Mouse (Mus musculus) neural tube, embryonic 13.5 days (tissue): Measurements from ENCODE around the gene Hlcs. TPM values are rescaled to one million over a fixed set of nuclear protein-coding genes. Genes with fewer than 3 reads are reported as not detected.
A peak's percentile ranks its signal among the peaks of the same experiment; 100 is the strongest.

Experiments used
- ATAC-seq: fragments of 200-750 bp; cut with Nextera tagmentation; 2 replicates; pipeline ENCODE4 v1.8.0; 2017; ENCODE audit warnings: low read depth, mild to moderate bottlenecking, moderate TSS enrichment, moderate library complexity
- H3K27ac ChIP-seq: fragments of 300-500 bp; sonication (generic); replicated peaks from 2 replicates; pipeline ENCODE4 v1.5.1; 2015; ENCODE audit warnings: moderate library complexity, mild to moderate bottlenecking, inconsistent platforms
- H3K27me3 ChIP-seq: fragments of 300-500 bp; sonication (generic); 2 replicates; pipeline ENCODE4 v1.6.1; 2015; ENCODE audit warnings: mild to moderate bottlenecking, inconsistent platforms
- H3K36me3 ChIP-seq: fragments of 300-500 bp; sonication (generic); 2 replicates; pipeline ENCODE4 v1.6.1; 2015; ENCODE audit warnings: mild to moderate bottlenecking, inconsistent platforms
- H3K4me1 ChIP-seq: fragments of 300-500 bp; sonication (generic); replicated peaks from 2 replicates; pipeline ENCODE4 v1.6.1; 2015; ENCODE audit warnings: inconsistent platforms
- H3K4me2 ChIP-seq: fragments of 300-500 bp; sonication (generic); 2 replicates; pipeline ENCODE4 v1.6.1; 2015; ENCODE audit warnings: inconsistent platforms, mild to moderate bottlenecking, moderate library complexity
- H3K4me3 ChIP-seq: fragments of 300-500 bp; sonication (generic); 2 replicates; pipeline ENCODE4 v1.5.1; 2015; ENCODE audit warnings: mild to moderate bottlenecking, inconsistent platforms
- H3K9ac ChIP-seq: fragments of 300-500 bp; sonication (generic); 2 replicates; pipeline ENCODE4 v1.6.1; 2015; ENCODE audit warnings: moderate library complexity, mild to moderate bottlenecking, inconsistent platforms
- H3K9me3 ChIP-seq: fragments of 300-500 bp; sonication (generic); 2 replicates; pipeline ENCODE4 v1.6.1; 2016; ENCODE audit warnings: inconsistent platforms
- WGBS: fragments of 180-500 bp; shearing (Covaris S2); methylation state at CpG from one replicate; pipeline ENCODE4 v1.1.7; 2015; 5-methylcytosine and 5-hydroxymethylcytosine counted together
- polyA plus RNA-seq: library from polyadenylated mRNA; unstranded; fragments of >200 nt; fragmentation: Nextera tagmentation; extraction: Ambion mirVana; gene quantifications from 2 replicates; pipeline ENCODE4 v1.2.1, GENCODE M21; 2015

Gene Hlcs
- polyA plus RNA-seq, 1 experiment from 2014 or later: 7.9 TPM

GRCm38 (mm10) chr16:94088226-94088748 is 225.1 kb downstream of the Hlcs start:
- WGBS: 1% methylated on average over 11 of the region's 11 CpGs
- Histone ChIP-seq H3K9me3 (no peaks in the 10 kb centered on the region), H3K4me2 (no peak overlapping the region)

GRCm38 (mm10) chr16:94087570-94088225 is 225.7 kb downstream of the Hlcs start:
- Histone ChIP-seq H3K9me3 (no peaks in the 10 kb centered on the region), H3K27me3 (peaks cover 99% of the 10 kb centered on the region), H3K4me2 (no peak overlapping the region), H3K4me3 (no peak overlapping the region), H3K36me3 (no peaks in the 10 kb centered on the region), H3K27ac (no peak overlapping the region), H3K9ac (no peak overlapping the region), H3K4me1 (peaks cover 15% of the 10 kb centered on the region)
- ATAC-seq: no peak
- 4% methylated on average over 16 of the region's 16 CpGs for WGBS

More at GRCm38 (mm10) chr16:94088226-94088748, 225.1 kb downstream of the Hlcs start:
- H3K27ac ChIP-seq: no peak overlapping the region
- peaks cover 15% of the 10 kb centered on the region for H3K4me1 ChIP-seq
- no peaks in the 10 kb centered on the region for H3K36me3 ChIP-seq
- no peak for ATAC-seq
- H3K4me3 ChIP-seq: no peak overlapping the region
- H3K9ac ChIP-seq: no peak overlapping the region
- peaks cover 99% of the 10 kb centered on the region for H3K27me3 ChIP-seq

- Histone ChIP-seq H3K4me2 (no peak overlapping the region), H3K9ac (no peak overlapping the region), H3K27ac (no peak overlapping the region), H3K9me3 (no peaks in the 10 kb centered on the region), H3K36me3 (no peaks in the 10 kb centered on the region), H3K27me3 (peaks cover 99% of the 10 kb centered on the region), H3K4me1 (peaks cover 15% of the 10 kb centered on the region), H3K4me3 (no peak overlapping the region)
- WGBS: under 1% methylated on average over 50 of the region's 50 CpGs
- no peak for ATAC-seq
These were observed 226.4 kb downstream of the Hlcs start for GRCm38 (mm10) chr16:94086701-94087569.

GRCm38 (mm10) chr16:94085603-94086285 is 227.6 kb downstream of the Hlcs start:
- ATAC-seq: no peak
- H3K4me2 ChIP-seq: peak overlapping the region; percentile 46

GRCm38 (mm10) chr16:94084711-94085602 is 228.4 kb downstream of the Hlcs start, which contains the start of gene Sim2:
Gene Sim2, plus strand, starts transcription at chr16:94084931.
- peak within 1 kb of the TSS; percentile 46 for H3K4me2 ChIP-seq
- H3K9ac ChIP-seq: no peak within 1 kb of the TSS
- no peak within 1 kb of the TSS for H3K27ac ChIP-seq
- H3K36me3 ChIP-seq: no peaks in the 10 kb centered on the region
- peaks cover 99% of the 10 kb centered on the region for H3K27me3 ChIP-seq
- peak within 1 kb of the TSS; percentile 24 for H3K4me3 ChIP-seq
- 0 out of 2 replicates have a peak, but pooled peaks have one; percentile 38 for ATAC-seq
- peaks cover 15% of the 10 kb centered on the region for H3K4me1 ChIP-seq
- no peaks in the 10 kb centered on the region for H3K9me3 ChIP-seq
- under 1% methylated on average over 96 of the region's 96 CpGs for WGBS

More at GRCm38 (mm10) chr16:94085603-94086285, 227.6 kb downstream of the Hlcs start:
- Histone ChIP-seq H3K9me3 (no peaks in the 10 kb centered on the region), H3K4me1 (peaks cover 15% of the 10 kb centered on the region), H3K27me3 (peaks cover 99% of the 10 kb centered on the region), H3K4me3 (peak overlapping the region; percentile 24), H3K27ac (no peak overlapping the region), H3K36me3 (no peaks in the 10 kb centered on the region), H3K9ac (no peak overlapping the region)
- under 1% methylated on average over 57 of the region's 57 CpGs for WGBS

GRCm38 (mm10) chr16:94083848-94084525 is 229.4 kb downstream of the Hlcs start:
- peaks cover 99% of the 10 kb centered on the region for H3K27me3 ChIP-seq
- under 1% methylated on average over 41 of the region's 41 CpGs for WGBS
- peaks cover 15% of the 10 kb centered on the region for H3K4me1 ChIP-seq
- H3K27ac ChIP-seq: no peak overlapping the region
- no peak overlapping the region for H3K4me3 ChIP-seq
- H3K9ac ChIP-seq: no peak overlapping the region
- H3K36me3 ChIP-seq: no peaks in the 10 kb centered on the region
- no peak for ATAC-seq
- H3K4me2 ChIP-seq: no peak overlapping the region
- H3K9me3 ChIP-seq: no peaks in the 10 kb centered on the region

GRCm38 (mm10) chr16:94082960-94083847 is 230.2 kb downstream of the Hlcs start:
- no peak for ATAC-seq
- no peaks in the 10 kb centered on the region for H3K9me3 ChIP-seq
- H3K4me3 ChIP-seq: no peak overlapping the region
- WGBS: under 1% methylated on average over 46 of the region's 46 CpGs
- no peak overlapping the region for H3K9ac ChIP-seq
- no peaks in the 10 kb centered on the region for H3K36me3 ChIP-seq
- no peak overlapping the region for H3K4me2 ChIP-seq
- peaks cover 15% of the 10 kb centered on the region for H3K4me1 ChIP-seq
- peaks cover 98% of the 10 kb centered on the region for H3K27me3 ChIP-seq
- H3K27ac ChIP-seq: no peak overlapping the region

- Histone ChIP-seq H3K4me3 (no peak overlapping the region), H3K9ac (no peak overlapping the region), H3K9me3 (no peaks in the 10 kb centered on the region), H3K4me1 (peaks cover 15% of the 10 kb centered on the region), H3K4me2 (no peak overlapping the region), H3K27me3 (peaks cover 98% of the 10 kb centered on the region), H3K27ac (no peak overlapping the region), H3K36me3 (no peaks in the 10 kb centered on the region)
- ATAC-seq: no peak
- WGBS: 5% methylated on average over 8 of the region's 8 CpGs
These were observed 231.2 kb downstream of the Hlcs start for GRCm38 (mm10) chr16:94081996-94082708.

- H3K9ac ChIP-seq: no peak overlapping the region
- peaks cover 98% of the 10 kb centered on the region for H3K27me3 ChIP-seq
- no peak overlapping the region for H3K4me2 ChIP-seq
- H3K9me3 ChIP-seq: no peaks in the 10 kb centered on the region
- H3K27ac ChIP-seq: no peak overlapping the region
- H3K36me3 ChIP-seq: no peaks in the 10 kb centered on the region
- H3K4me3 ChIP-seq: no peak overlapping the region
- no peak for ATAC-seq
- WGBS: 10% methylated on average over 5 of the region's 5 CpGs
- peaks cover 15% of the 10 kb centered on the region for H3K4me1 ChIP-seq
These were observed 231.8 kb downstream of the Hlcs start for GRCm38 (mm10) chr16:94081596-94081995.
